Mouse (Mus musculus) kidney, postnatal 0 days (tissue): ENCODE measurements at regions not wholly inside any gene's neighbourhood (a gene's known extent, or its start where the extent isn't known, plus 50 kb on each side); places are given as distances from the start of the nearest gene placed in this dataset.

ENCODE experiments used
- ATAC-seq: fragments of 200-750 bp; cut with Nextera tagmentation; replicated peaks from 2 replicates; pipeline ENCODE4 v1.8.0; 2017; ENCODE audit warnings: low read depth, moderate number of reproducible peaks, moderate TSS enrichment, moderate library complexity; ENCODE audit not compliant: low FRiP score
- DNase-seq: peaks from one replicate; pipeline ENCODE4 v3.0.0-alpha.2; 2016; ENCODE audit warnings: low spot score
- H3K27ac ChIP-seq: fragments of 300-500 bp; sonication (generic); 2 replicates; pipeline ENCODE4 v1.5.1; 2014; ENCODE audit warnings: mild to moderate bottlenecking
- H3K27me3 ChIP-seq: fragments of 300-500 bp; sonication (generic); 2 replicates; pipeline ENCODE4 v1.6.1; 2014; ENCODE audit warnings: low read length, mixed read lengths; ENCODE audit not compliant: insufficient read depth
- H3K36me3 ChIP-seq: fragments of 300-500 bp; sonication (generic); 2 replicates; pipeline ENCODE4 v1.6.1; 2014; ENCODE audit warnings: low read length, mixed read lengths; ENCODE audit not compliant: insufficient read depth
- H3K4me1 ChIP-seq: fragments of 300-500 bp; sonication (generic); replicated peaks from 2 replicates; pipeline ENCODE4 v1.6.1; 2014; ENCODE audit warnings: antibody characterized with exemption, low read length, mixed read lengths; ENCODE audit not compliant: insufficient read depth
- H3K4me2 ChIP-seq: fragments of 300-500 bp; sonication (generic); 2 replicates; pipeline ENCODE4 v1.6.1; 2014; ENCODE audit warnings: mild to moderate bottlenecking, low read length, moderate library complexity, mixed read lengths
- H3K4me3 ChIP-seq: fragments of 300-500 bp; sonication (generic); replicated peaks from 2 replicates; pipeline ENCODE4 v1.5.1; 2014; ENCODE audit warnings: low read depth, low read length
- H3K9ac ChIP-seq: fragments of 300-500 bp; sonication (generic); 2 replicates; pipeline ENCODE4 v1.6.1; 2014; ENCODE audit warnings: low read depth, low read length
- H3K9me3 ChIP-seq: fragments of 300-500 bp; sonication (generic); replicated peaks from 2 replicates; pipeline ENCODE4 v1.6.1; 2016; ENCODE audit warnings: low read length, inconsistent platforms, mixed read lengths
- CTCF ChIP-seq: IDR thresholded peaks from 2 replicates; pipeline ENCODE4 v1.5.1; 2016; ENCODE audit warnings: antibody characterized with exemption, low read depth, mild to moderate bottlenecking, moderate library complexity
- WGBS: fragments of 180-500 bp; shearing (Covaris S2); extraction: QIAGEN DNeasy Blood & Tissue Kit; methylation state at CpG from one replicate; pipeline ENCODE4 v1.1.7; 2014; 5-methylcytosine and 5-hydroxymethylcytosine counted together

DNA sequence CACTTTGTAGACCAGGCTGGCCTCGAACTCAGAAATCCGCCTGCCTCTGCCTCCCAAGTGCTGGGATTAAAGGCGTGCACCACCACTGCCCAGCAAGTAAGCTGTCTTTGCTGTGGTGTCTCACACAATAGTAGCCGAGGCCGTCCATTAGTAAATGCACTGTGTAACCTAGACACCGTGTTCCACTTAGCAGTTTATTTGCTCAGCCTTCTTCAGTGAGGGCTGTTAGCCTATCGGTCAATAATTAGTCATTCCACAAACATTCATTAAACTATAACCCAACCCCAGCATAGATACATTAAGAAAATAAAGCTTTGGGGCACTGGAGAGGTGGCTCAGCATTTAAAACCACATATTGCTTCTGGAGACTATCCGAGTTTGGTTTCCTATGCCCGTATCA, 102.0 kb downstream of the Rplp1 start:
- DNase-seq: no peak
- H3K27me3 ChIP-seq: no peaks in the 10 kb centered on the region
- H3K27ac ChIP-seq: no peak overlapping the region
- H3K9me3 ChIP-seq: no peaks in the 10 kb centered on the region
- H3K4me2 ChIP-seq: no peak overlapping the region
- no peaks in the 10 kb centered on the region for H3K36me3 ChIP-seq
- H3K4me3 ChIP-seq: no peak overlapping the region
- TF ChIP-seq CTCF: no peak
- no peaks in the 10 kb centered on the region for H3K4me1 ChIP-seq
- WGBS: 77% methylated on average over 9 of the region's 9 CpGs
- no peak for ATAC-seq
- H3K9ac ChIP-seq: no peak overlapping the region

- no peaks in the 10 kb centered on the region for H3K4me1 ChIP-seq
- DNase-seq (no peak), ATAC-seq (no peak)
- no peak overlapping the region for H3K27ac ChIP-seq
- no peak overlapping the region for H3K9ac ChIP-seq
- H3K27me3 ChIP-seq: no peaks in the 10 kb centered on the region
- H3K9me3 ChIP-seq: no peaks in the 10 kb centered on the region
- H3K4me3 ChIP-seq: no peak overlapping the region
- TF ChIP-seq CTCF: no peak
- 95% methylated on average over 4 of the region's 4 CpGs for WGBS
- no peak overlapping the region for H3K4me2 ChIP-seq
- no peaks in the 10 kb centered on the region for H3K36me3 ChIP-seq
These were observed 103.9 kb downstream of the Rplp1 start for GRCm38 (mm10) chr9:61810456-61810855.

DNA sequence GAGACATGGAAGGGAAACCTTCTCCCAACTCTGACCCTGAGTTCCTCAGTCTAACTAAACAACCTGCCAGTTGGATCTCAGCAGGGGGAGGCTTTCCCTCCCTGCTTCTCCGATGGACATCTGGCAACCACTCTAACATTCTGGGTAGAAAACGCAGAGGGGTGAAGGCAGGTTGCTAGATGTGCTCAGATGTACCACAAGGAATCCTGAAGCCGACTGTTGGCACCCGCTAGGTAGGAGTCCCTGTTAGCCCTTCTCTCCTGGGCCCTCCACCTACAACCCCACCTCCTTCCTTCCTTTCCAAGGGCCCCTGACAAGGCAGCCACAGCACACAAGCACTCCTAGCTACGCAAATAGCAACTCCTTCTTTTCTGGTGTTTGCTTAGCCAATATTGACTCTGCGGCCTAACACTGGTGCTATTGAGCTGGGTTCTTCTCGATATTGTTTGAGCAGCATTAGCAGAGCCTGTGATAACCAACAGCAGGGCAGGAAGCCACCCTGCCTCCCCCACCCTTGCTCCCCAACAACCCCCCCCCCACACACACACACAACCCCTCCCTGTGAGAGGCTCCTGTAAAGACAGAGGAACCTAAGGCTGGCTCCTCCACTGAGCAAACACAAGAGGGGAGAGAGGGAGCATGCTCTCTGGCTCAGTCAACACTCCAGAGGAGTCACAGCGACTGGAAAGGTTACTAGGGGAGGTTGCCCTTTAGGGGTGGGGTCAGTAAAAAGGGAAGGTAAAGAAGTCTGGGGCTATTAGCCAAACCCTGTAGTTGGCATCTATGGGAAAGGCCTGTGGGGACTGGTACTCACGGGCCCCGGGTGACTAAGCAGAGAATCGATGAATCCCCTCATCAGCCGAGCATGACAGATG, 105.8 kb downstream of the Rplp1 start:
- no peak for TF ChIP-seq CTCF
- Histone ChIP-seq H3K36me3 (no peaks in the 10 kb centered on the region), H3K27me3 (no peaks in the 10 kb centered on the region), H3K9ac (no peak overlapping the region), H3K27ac (no peak overlapping the region), H3K4me1 (no peaks in the 10 kb centered on the region), H3K9me3 (no peaks in the 10 kb centered on the region), H3K4me3 (no peak overlapping the region), H3K4me2 (no peak overlapping the region)
- 66% methylated on average over 12 of the region's 12 CpGs for WGBS
- DNase-seq (no peak), ATAC-seq (no peak)

DNA sequence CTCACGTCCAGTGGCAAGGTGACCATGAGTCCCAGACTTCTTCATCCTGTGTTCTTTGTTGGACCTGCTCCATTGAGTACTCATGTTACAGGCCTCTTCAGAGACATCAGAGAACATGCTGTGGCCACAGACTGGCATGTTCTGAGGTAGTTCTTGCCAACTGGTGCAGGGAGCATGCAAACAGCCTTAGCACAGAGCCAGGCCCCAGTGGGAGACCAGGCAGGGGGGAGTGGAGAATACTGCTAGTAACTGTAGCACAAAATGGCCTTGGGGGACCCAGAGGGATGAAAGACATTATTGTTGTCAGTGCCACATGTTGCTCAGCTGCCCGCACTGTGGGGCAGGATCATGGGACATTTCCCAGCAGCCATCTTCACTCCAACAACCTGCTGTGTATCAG, 108.4 kb downstream of the Rplp1 start:
- no peak overlapping the region for H3K27ac ChIP-seq
- no peaks in the 10 kb centered on the region for H3K9me3 ChIP-seq
- no peak overlapping the region for H3K4me3 ChIP-seq
- DNase-seq (no peak), ATAC-seq (no peak)
- no peaks in the 10 kb centered on the region for H3K27me3 ChIP-seq
- no peak overlapping the region for H3K9ac ChIP-seq
- no peaks in the 10 kb centered on the region for H3K36me3 ChIP-seq
- 91% methylated on average over 2 of the region's 2 CpGs for WGBS
- H3K4me1 ChIP-seq: no peaks in the 10 kb centered on the region
- H3K4me2 ChIP-seq: no peak overlapping the region
- no peak for TF ChIP-seq CTCF

DNA sequence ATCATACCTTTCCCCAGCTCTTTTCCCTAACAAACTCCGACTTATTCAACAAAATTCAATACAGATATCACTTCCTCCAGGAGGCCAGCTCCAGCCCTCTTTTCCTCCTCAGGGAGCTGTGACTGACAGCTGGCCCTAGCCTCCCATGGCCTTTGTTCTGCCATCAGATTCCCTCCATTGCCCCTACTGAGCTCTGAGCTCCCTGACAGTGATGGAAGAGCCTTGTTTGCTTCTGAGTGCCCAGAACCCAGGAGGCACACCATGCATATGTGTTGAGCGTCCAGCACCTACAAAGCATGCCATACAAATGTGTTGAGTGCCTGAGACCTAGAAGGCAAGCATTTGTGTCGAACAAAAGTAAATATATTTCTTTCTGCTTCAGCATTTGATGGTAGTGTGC, 110.8 kb downstream of the Rplp1 start:
- DNase-seq (no peak), ATAC-seq (no peak)
- Histone ChIP-seq H3K9me3 (no peaks in the 10 kb centered on the region), H3K4me1 (no peaks in the 10 kb centered on the region), H3K9ac (no peak overlapping the region), H3K27ac (no peak overlapping the region), H3K27me3 (no peaks in the 10 kb centered on the region), H3K4me3 (no peak overlapping the region), H3K4me2 (no peak overlapping the region), H3K36me3 (no peaks in the 10 kb centered on the region)
- WGBS: 57% methylated on average over 3 of the region's 3 CpGs
- no peak for TF ChIP-seq CTCF

- Histone ChIP-seq H3K4me3 (no peak overlapping the region), H3K4me1 (no peaks in the 10 kb centered on the region), H3K9me3 (no peaks in the 10 kb centered on the region), H3K27ac (no peak overlapping the region), H3K36me3 (no peaks in the 10 kb centered on the region), H3K27me3 (no peaks in the 10 kb centered on the region), H3K4me2 (no peak overlapping the region), H3K9ac (no peak overlapping the region)
- 66% methylated on average over 5 of the region's 5 CpGs for WGBS
- no peak for TF ChIP-seq CTCF
- DNase-seq (no peak), ATAC-seq (no peak)
These were observed 111.6 kb downstream of the Rplp1 start for GRCm38 (mm10) chr9:61802694-61803093.

- no peak for ATAC-seq
- H3K4me1 ChIP-seq: no peaks in the 10 kb centered on the region
- H3K36me3 ChIP-seq: no peaks in the 10 kb centered on the region
- WGBS: 52% methylated on average over 1 of the region's 1 CpGs
- no peak overlapping the region for H3K4me3 ChIP-seq
- H3K4me2 ChIP-seq: no peak overlapping the region
- no peak overlapping the region for H3K9ac ChIP-seq
- DNase-seq: no peak
- H3K27me3 ChIP-seq: no peaks in the 10 kb centered on the region
- no peak overlapping the region for H3K27ac ChIP-seq
- no peaks in the 10 kb centered on the region for H3K9me3 ChIP-seq
- TF ChIP-seq CTCF: no peak
These were observed 114.8 kb downstream of the Rplp1 start for GRCm38 (mm10) chr9:61799535-61799934.
